Mouse (Mus musculus) heart, embryonic 16.5 days (tissue): ENCODE results near the gene Vwa5b1. TPM values are rescaled to one million over a fixed set of nuclear protein-coding genes. Genes with fewer than 3 reads are reported as not detected.
A peak's percentile ranks its signal among the peaks of the same experiment; 100 is the strongest.

Experiments used
- ATAC-seq: fragments of 200-750 bp; cut with Nextera tagmentation; replicated peaks from 2 replicates; pipeline ENCODE4 v1.8.0; 2017; ENCODE audit warnings: moderate number of reproducible peaks; ENCODE audit not compliant: insufficient read depth, low FRiP score; ENCODE audit errors: extremely low read depth
- H3K27ac ChIP-seq: fragments of 300-500 bp; sonication (generic); 2 replicates; pipeline ENCODE4 v1.5.1; 2014; ENCODE audit warnings: mild to moderate bottlenecking, low read length, control low read depth, moderate library complexity
- H3K27me3 ChIP-seq: fragments of 300-500 bp; sonication (generic); 2 replicates; pipeline ENCODE4 v1.6.1; 2014; ENCODE audit warnings: low read length, mixed read lengths; ENCODE audit not compliant: control insufficient read depth, insufficient read depth
- H3K36me3 ChIP-seq: fragments of 300-500 bp; sonication (generic); 2 replicates; pipeline ENCODE4 v1.6.1; 2014; ENCODE audit not compliant: control insufficient read depth, insufficient read depth
- H3K4me1 ChIP-seq: fragments of 300-500 bp; sonication (generic); 2 replicates; pipeline ENCODE4 v1.6.1; 2014; ENCODE audit warnings: low read length, mixed read lengths; ENCODE audit not compliant: control insufficient read depth, insufficient read depth
- H3K4me2 ChIP-seq: fragments of 300-500 bp; sonication (generic); 2 replicates; pipeline ENCODE4 v1.6.1; 2014; ENCODE audit warnings: low read depth, mild to moderate bottlenecking, control low read depth, low read length
- H3K4me3 ChIP-seq: fragments of 300-500 bp; sonication (generic); 2 replicates; pipeline ENCODE4 v1.5.1; 2014; ENCODE audit warnings: mild to moderate bottlenecking, control low read depth, low read length
- H3K9ac ChIP-seq: fragments of 300-500 bp; sonication (generic); 2 replicates; pipeline ENCODE4 v1.6.1; 2014; ENCODE audit warnings: low read length, control low read depth
- H3K9me3 ChIP-seq: fragments of 300-500 bp; sonication (generic); replicated peaks from 2 replicates; pipeline ENCODE4 v1.6.1; 2016; ENCODE audit warnings: low read length; ENCODE audit not compliant: control insufficient read depth
- WGBS: fragments of 180-500 bp; shearing (Covaris S2); extraction: QIAGEN DNeasy Blood & Tissue Kit; methylation state at CpG from one replicate; pipeline ENCODE4 v1.1.7; 2014; 5-methylcytosine and 5-hydroxymethylcytosine counted together
- polyA plus RNA-seq: library from polyadenylated mRNA; unstranded; fragments of >200 nt; fragmentation: Nextera tagmentation; extraction: Ambion mirVana; gene quantifications from 2 replicates; pipeline ENCODE4 v1.2.1, GENCODE M21; 2015

The Vwa5b1 gene
- polyA plus RNA-seq, 1 experiment from 2014 or later = 0.08 TPM

DNA sequence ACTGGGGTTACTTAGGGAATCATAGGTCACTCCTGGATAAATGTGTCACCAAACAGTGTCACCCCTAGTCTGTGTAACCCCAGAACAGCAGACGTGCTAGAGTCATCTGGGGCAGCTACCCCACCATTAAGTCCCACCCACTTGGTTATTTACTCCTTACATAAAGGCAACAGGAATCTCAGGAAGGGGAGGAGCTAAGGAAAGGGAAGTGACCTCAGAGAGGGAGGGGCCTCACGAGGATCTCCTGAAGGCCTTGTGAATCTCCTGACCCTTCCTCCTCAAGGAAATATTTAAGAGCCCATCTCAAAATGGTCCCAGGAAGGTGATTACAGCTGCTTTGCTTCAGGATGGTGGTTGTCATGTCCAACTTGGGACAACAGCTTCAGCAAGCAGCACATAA lies 103.9 kb downstream of the Vwa5b1 start:
- no peaks in the 10 kb centered on the region for H3K4me1 ChIP-seq
- H3K27me3 ChIP-seq = peaks cover 3% of the 10 kb centered on the region; the same call in 1 of the 2 replicates
- H3K9me3 ChIP-seq = no peaks in the 10 kb centered on the region
- no peaks in the 10 kb centered on the region for H3K36me3 ChIP-seq
- ATAC-seq = no peak
- no peak overlapping the region for H3K9ac ChIP-seq
- H3K4me2 ChIP-seq = no peak overlapping the region
- no peak overlapping the region for H3K27ac ChIP-seq
- 78% methylated on average over 2 of the region's 2 CpGs for WGBS
- no peak overlapping the region for H3K4me3 ChIP-seq

DNA sequence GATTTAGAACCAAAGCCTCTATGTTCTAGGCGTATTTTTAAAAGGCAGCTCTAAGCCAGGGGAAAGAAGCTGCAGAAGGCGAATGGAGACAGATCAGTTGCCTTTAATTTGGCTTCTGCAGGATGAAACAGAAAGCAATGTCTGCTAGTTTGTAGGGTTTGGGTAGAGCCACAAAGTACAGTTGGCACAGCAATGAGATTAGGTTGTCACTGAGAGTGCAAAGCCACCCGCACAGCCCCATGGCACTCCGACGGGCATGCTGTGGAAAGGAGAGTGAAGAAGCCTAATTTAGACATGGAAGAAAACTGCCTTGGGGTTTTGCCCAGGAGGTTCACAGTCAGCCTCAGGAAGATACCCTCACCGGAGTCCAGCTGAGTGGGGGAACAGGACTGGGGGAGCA lies 105.7 kb downstream of the Vwa5b1 start:
- Histone ChIP-seq H3K4me1 (no peaks in the 10 kb centered on the region), H3K4me2 (no peak overlapping the region), H3K4me3 (no peak overlapping the region), H3K9ac (no peak overlapping the region), H3K9me3 (no peaks in the 10 kb centered on the region), H3K27me3 (no peaks in the 10 kb centered on the region; the same call in 1 of the 2 replicates), H3K27ac (no peak overlapping the region), H3K36me3 (no peaks in the 10 kb centered on the region)
- no peak for ATAC-seq
- WGBS = 82% methylated on average over 6 of the region's 6 CpGs

DNA sequence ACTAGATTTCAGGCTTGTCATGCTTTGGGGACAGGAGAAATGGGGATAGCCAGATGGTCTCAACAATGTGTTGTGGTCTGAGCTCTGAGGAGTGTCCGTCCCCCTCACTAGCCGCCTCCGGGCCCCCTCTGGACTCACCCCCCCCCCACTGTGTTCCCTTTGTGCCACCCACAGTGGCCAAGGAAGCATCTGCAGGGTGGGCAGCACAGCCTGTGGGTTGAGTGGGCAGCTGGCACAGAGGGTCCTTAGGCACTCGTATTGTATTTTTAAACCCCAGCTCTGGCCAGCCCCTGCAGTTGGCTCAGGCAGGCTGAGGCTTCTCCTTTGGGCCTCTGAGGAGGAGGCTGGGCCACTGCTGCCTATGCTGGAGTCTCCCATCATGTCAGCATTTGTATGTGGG lies 110.0 kb downstream of the Vwa5b1 start:
- H3K27ac ChIP-seq = no peak overlapping the region
- H3K4me2 ChIP-seq = no peak overlapping the region
- no peak for ATAC-seq
- no peaks in the 10 kb centered on the region for H3K9me3 ChIP-seq
- H3K36me3 ChIP-seq = no peaks in the 10 kb centered on the region
- peaks cover 4% of the 10 kb centered on the region; the same call in 1 of the 2 replicates for H3K27me3 ChIP-seq
- H3K4me1 ChIP-seq = peaks cover 4% of the 10 kb centered on the region; the same call in 1 of the 2 replicates
- H3K4me3 ChIP-seq = no peak overlapping the region
- no peak overlapping the region for H3K9ac ChIP-seq
- WGBS = 70% methylated on average over 4 of the region's 4 CpGs

GRCm38 (mm10) chr4:138524769-138525168 lies 110.9 kb downstream of the Vwa5b1 start:
- peaks cover 4% of the 10 kb centered on the region; the same call in 1 of the 2 replicates for H3K4me1 ChIP-seq
- H3K36me3 ChIP-seq = no peaks in the 10 kb centered on the region
- H3K27ac ChIP-seq = no peak overlapping the region
- H3K27me3 ChIP-seq = peaks cover 4% of the 10 kb centered on the region; the same call in 1 of the 2 replicates
- no peak for ATAC-seq
- H3K4me3 ChIP-seq = no peak overlapping the region
- H3K9me3 ChIP-seq = no peaks in the 10 kb centered on the region
- H3K4me2 ChIP-seq = no peak overlapping the region
- 77% methylated on average over 9 of the region's 9 CpGs for WGBS
- no peak overlapping the region for H3K9ac ChIP-seq

DNA sequence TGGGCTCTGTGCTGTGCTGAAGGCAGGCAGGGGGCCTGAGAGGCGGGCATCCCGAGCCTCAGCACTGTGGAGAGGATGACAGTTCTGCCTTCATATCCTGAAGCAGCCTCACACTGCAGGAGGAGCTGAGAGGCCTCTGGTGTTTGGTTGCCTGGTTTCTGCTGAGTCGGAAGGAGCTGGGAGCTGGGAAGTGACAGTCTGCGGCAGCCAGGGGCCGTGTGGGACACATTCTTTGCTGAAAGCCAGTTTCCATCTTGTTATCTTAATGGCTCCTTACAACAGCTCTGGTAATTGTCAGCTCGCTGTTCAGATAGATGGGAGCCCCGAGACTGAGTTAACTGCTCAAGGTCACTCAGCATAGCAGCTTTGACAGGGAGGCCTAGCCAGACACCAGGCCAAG lies 111.9 kb downstream of the Vwa5b1 start:
- H3K4me2 ChIP-seq = no peak overlapping the region
- WGBS = 12% methylated on average over 7 of the region's 7 CpGs
- H3K9ac ChIP-seq = no peak overlapping the region
- peaks cover 8% of the 10 kb centered on the region; the same call in 1 of the 2 replicates for H3K27me3 ChIP-seq
- ATAC-seq = peak; percentile 54
- H3K4me1 ChIP-seq = peaks cover 4% of the 10 kb centered on the region; the same call in 1 of the 2 replicates
- H3K36me3 ChIP-seq = no peaks in the 10 kb centered on the region
- no peak overlapping the region for H3K4me3 ChIP-seq
- no peak overlapping the region for H3K27ac ChIP-seq
- H3K9me3 ChIP-seq = no peaks in the 10 kb centered on the region

- Histone ChIP-seq H3K4me2 (no peak overlapping the region), H3K9ac (no peak overlapping the region), H3K4me3 (no peak overlapping the region), H3K27me3 (peaks cover 8% of the 10 kb centered on the region; the same call in 1 of the 2 replicates), H3K9me3 (no peaks in the 10 kb centered on the region), H3K27ac (no peak overlapping the region), H3K36me3 (no peaks in the 10 kb centered on the region), H3K4me1 (peaks cover 4% of the 10 kb centered on the region; the same call in 1 of the 2 replicates)
- 22% methylated on average over 7 of the region's 7 CpGs for WGBS
- ATAC-seq = peak; percentile 41; the same call in 1 of the 2 replicates
Measured at GRCm38 (mm10) chr4:138522296-138522695, 113.4 kb downstream of the Vwa5b1 start.

DNA sequence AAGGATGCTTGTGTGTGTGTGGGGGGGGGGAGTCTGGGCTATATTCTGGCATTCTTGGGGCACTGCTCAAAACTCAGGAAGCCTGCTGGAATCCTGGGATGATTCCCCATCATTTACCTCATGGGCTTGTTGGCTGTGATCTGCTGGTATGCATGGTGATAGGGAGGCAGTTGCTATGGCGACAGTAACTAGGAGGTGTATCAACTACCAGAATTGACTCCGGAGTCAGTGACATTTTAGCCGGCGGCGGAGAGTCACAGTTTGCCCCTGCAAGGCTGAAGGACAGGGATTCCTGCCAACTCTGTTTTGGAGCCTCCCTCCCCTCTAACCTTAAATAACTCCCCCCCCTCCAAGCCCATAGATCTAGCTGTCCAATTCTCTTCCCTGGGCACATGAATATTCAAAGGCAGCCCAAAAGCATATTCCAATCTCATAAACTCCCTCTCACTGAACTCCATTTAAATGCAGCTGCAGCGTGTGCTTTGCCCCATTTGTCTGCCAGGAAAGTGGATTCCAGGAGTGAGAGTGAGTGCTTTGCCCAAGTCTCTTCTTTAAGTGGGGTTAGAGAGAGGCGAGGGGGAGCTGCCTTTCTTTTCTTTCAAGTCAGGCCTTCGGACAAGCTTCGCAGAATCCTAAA lies 118.4 kb downstream of the Vwa5b1 start:
- ATAC-seq = no peak
- 45% methylated on average over 9 of the region's 9 CpGs for WGBS
- no peaks in the 10 kb centered on the region for H3K4me1 ChIP-seq

GRCm38 (mm10) chr4:138516448-138516847 lies 119.2 kb downstream of the Vwa5b1 start:
- Histone ChIP-seq H3K4me1 (no peaks in the 10 kb centered on the region), H3K27me3 (peaks cover 29% of the 10 kb centered on the region), H3K4me2 (no peak overlapping the region), H3K9ac (no peak overlapping the region), H3K27ac (no peak overlapping the region), H3K4me3 (no peak overlapping the region), H3K9me3 (no peaks in the 10 kb centered on the region), H3K36me3 (no peaks in the 10 kb centered on the region)
- ATAC-seq = no peak
- 76% methylated on average over 3 of the region's 3 CpGs for WGBS

More for the DNA sequence above, 118.4 kb downstream of the Vwa5b1 start:
- Histone ChIP-seq H3K4me2 (no peak overlapping the region), H3K9ac (no peak overlapping the region), H3K4me3 (no peak overlapping the region), H3K27me3 (peaks cover 32% of the 10 kb centered on the region), H3K36me3 (no peaks in the 10 kb centered on the region), H3K27ac (no peak overlapping the region), H3K9me3 (no peaks in the 10 kb centered on the region)
